Mouse (Mus musculus) cerebellum, adult 8-10 months (tissue): Measurements from ENCODE around the gene Arhgap17.

ENCODE experiments used
- DNase-seq: peaks from one replicate; pipeline ENCODE4 v3.0.0; 2022

Gene Arhgap17

DNA sequence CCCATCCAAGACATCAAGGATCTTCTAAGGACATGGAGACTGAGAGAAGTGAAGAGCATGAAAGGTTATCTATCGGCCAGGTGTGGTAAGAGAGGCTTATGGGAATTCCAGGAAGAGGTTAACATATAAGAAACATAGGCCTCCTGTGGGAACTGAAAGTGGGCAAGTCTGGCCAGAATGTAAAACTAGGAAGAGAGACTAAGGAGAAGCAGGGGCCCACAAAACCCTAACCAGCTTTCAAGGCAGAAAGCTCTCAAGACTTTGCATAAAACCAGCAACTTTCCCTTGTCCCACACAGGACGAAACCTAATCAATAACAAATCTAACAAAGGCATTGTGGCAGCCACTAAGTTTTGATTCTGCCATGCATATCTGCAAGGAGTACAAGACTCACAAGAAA is 1.5 kb downstream of the Arhgap17 start:
- no peak for DNase-seq

DNA sequence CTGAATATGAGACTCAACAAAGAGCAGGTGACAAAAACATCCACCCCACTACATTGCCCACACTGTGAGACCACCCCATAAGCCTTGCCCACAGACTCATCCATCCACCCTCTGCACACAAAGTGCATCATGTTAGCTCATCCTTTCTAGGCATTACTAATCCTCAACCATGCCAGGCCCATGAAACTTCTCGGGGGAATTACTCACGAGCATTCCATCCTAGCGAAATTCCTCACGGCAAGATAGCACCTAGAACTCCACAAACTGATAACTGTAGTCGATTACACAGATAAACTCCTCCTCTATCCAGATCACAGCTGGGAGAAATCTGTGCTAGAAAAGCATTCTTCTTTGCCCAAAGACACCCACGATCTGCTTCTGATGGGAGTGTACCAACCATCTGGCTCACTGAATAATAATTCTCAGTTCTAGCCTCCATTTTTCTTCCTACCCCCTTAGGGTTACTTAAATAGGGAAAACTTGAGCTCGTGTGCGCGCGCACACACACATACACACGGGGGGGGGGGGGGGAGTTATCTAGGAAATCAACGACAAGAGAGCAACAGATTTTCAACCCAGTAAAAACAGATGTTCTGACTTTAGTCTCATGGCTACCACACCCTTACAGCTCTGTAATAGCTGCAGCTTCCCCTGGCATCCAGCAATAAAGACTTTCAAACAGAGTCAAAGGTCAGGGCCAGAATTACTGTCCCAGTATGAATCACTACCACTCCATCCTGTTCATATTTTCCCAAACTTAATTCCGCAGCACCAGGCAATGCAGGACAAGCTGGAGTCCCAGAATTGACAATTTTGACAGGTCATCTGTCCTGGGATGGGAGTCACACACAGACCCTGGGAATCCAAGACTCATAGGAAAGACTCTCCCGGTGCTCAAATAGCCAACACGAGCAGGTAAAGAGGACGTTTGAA is 2.2 kb downstream of the Arhgap17 start:
- DNase-seq: no peak

DNA sequence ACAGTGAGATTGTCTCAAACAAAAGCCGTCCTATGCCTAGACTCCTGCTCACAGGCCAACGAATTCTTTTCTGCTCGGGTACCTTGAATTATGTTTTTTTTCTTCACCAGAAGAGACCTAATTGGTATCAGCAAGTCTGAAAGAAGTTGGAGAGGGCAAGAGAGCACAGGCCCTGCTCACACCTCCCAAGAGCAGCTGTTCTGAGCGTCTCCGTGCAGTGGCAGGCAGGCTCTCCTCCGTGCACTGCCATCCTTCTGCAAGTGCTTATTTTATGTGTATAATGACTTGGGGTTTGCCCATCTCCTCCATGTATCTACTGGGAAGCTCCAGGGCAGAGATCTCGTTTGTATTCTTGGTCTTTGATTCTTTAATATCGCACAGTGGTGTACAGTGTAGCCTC is 2.9 kb downstream of the Arhgap17 start:
- no peak for DNase-seq

DNA sequence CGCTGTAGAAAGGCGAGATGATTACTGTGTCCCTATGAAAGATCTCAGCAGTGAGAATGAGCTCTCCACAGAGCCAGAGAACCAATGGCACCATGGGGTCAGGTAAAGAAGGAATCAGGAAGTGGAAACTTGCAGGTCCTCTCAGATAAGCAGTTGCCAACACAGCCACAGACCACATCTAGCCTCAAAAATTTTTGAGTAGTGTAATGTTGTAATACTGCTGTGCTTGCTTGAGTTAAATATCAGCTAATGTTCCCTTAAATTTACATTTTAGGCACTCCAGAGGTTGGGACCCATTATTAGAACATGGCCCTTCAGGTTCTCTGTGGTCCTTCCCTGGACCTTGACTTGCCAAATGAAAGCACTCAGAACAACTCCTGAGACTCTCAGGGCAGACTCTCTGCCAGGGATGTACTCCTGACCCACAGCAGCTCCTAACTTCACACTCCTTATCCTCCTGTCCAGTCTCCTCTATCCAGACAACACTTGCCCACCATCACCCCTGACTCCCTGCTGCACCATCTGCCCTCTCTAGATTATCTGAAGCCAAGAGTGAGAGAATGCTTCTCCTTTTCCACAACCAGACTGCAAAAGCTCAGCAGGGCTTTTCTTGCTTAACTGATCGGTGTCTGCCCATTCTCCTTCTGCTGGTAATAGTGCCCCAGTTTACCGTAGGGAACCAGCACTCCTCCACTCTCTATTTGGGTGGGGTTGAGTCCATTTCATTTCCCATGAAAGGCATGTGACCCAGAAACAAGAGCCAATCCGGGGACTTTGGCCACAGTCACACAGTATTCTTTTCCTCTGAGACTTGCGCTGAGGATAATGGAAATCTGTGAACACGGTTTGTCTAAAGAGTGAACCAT is 3.6 kb downstream of the Arhgap17 start:
- no peak for DNase-seq

DNA sequence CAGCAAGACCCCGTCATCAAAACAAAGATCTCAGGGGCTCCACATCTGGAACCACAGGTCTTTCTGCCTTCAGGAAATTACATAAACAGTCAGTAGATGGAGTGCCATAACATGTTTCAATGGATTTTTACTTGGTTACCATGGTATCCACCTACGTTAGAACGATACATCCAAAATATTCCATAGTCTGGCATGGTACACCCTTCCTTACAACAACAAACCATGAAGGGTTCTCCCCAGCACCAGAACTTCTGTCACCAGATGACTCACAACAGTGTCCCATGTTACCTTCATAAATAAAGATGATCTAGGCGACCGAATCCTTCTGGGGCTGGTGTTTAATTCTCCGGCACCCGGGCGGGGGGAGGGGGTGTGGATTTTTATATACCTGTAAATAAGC is 5.7 kb downstream of the Arhgap17 start:
- no peak for DNase-seq

DNA sequence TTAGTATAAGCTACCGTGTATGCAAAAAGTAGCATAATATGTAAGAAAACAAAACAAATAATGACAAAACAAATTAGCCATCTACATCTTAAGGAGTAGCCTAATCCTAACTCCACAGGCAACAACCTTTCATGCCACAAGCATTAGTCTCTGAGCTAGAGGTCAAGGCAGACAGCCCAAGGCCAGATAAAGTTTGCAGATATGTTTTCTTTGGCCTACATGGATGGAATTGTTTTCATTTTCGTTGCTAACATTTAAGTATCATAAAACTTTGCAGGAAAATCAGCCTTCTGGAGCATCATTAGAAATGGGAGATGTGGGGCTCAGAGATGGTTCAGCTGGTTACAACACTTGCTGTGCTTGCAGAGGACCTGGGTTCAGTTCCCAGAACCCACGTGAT is 6.9 kb downstream of the Arhgap17 start:
- DNase-seq: no peak

DNA sequence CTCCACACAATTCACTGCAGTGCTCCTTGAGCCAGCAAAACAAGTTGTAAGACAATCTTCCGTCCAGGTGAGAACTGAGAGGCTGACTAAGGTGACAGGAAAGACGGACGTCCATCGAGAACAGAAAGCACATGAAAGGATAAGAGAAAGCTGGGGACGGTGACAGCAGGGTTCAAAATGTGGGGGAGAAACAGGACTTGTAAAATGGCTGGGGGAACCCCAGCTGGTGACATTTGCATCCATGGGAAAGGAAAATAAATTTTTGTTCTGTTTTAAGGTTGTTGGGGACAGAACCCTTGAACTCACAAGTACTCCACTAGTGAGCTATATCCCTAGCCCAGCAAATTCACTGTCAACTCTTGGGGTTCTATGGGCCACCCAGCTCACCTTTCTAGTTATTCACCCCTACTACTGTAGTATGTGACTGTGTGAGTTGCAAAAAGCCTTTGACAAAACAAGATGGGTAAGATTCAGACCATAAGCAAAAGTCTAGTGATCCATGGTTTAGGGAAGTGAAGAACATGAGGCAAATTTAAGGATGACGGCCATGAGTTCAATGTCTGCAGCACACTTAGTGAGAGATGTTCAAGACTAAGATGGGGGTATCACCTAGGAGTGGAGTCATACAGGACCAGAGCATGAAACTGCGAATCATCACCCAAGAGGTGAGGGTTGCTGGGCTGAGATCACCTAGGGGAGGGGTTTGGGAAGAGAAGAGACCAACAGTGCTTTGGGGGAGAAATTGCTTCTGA is 8.3 kb downstream of the Arhgap17 start:
- DNase-seq: no peak

DNA sequence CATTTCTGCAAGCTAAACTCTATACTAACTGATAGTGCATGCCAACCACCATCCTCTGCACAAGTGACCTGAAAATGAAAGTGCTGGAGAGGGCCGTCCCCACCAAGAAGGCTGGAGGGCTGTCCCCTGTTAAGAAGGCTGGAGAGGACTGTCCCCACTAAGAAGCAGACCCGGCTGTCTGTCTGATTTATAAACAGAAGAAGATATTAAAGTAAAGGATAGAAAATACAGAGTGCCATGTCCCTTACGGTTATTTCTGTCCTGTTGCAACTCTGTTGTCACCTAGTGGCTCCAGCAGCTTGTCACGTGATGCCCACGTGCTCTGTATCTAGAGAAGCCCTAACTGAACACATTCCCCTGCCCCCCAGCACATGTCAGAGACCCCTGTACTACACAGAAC is 9.5 kb downstream of the Arhgap17 start:
- no peak for DNase-seq

DNA sequence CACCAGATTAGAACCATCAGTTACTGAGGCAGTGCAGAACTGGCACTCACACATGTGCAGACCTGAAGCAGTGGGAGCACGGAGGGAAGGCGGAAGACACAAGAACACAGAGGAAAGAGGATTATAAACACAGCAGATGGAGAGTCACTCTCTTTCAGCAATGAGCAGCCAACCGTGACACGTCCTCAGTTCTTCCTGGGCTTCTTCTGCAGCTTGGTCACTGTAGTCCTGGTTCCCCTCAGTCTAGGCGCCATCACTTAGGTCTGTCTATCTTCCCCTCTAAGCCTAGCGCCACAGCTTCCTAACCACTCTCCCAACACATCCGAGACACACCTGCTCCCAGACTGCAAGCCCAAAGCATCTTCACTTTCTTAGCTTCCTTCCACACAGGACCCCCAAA is 10.6 kb downstream of the Arhgap17 start:
- peak; percentile 51 for DNase-seq

DNA sequence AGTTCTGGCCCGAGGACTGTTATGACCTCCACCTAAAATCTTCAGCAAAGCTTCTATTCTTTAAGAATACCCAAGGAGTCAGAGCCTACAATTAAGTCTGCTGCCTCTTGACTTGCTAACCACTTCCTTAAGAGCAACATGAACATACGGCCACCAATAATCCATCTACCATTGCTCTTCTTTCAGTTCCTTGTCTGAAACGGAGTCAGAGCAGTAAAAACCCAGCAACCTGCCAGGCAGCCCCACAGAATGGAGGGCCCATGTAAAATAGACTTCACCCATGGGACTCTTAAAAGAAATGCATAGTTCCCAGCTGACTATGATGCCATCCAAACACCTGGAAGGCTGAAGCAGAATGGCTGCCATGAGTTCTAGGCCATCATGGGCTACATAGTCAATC is 13.6 kb downstream of the Arhgap17 start:
- DNase-seq: no peak

DNA sequence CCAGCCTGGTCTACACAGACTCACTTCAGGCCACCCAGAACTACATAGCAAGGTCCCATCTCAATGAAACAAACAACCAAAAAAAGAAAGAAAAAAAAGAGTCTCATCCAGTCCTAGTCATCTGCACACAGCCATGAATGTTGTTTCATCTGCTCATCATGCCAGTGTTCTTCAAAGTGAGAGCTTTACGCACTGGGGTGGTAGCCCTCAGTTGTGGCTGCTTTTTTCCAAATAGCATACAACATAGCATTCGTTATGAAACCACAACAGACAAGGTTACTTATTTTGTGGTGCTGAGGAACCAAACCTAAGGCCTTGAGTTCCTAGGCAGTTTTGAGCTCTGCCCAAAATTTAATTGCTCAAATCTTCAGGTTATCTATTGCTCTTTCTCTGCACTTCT is 14.9 kb downstream of the Arhgap17 start:
- no peak for DNase-seq

DNA sequence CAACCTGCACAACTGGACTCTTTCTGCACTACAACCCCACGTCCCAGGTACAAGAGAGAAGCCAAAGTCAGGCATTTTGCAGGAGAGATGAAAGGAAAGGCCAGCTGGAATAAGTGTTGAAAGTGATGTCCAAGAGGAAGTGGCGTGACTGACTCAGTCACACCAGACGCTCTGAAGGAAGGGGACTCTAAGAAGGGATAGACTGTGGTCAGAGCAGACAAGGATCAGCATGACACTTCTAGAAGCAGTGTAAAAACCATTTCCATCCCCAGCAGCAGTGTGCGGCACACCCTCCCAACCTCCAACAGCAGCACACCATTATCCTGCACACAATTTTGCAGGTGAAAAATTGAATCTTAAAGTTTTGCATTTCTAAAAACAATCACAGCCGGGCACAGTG is 15.3 kb downstream of the Arhgap17 start:
- DNase-seq: no peak

DNA sequence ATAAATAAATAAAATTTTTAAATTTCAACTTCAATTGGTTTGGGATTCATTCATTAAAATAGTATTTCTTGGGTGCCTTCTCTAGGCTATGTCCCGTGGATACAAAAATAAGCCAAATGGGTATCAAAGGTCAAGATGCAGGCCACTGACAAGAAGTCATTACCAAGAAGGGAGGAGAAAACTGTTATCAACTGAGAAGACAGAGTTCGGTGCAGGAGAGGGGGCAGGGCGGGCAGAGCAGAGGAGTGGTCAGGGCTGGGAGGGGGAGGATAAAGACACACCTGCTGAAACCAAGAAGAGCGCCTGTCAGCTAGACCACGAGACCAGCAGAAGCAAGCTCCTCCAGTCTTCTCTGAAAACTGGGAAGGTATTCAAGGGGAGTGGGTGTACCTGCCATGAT is 15.8 kb downstream of the Arhgap17 start:
- DNase-seq: no peak

DNA sequence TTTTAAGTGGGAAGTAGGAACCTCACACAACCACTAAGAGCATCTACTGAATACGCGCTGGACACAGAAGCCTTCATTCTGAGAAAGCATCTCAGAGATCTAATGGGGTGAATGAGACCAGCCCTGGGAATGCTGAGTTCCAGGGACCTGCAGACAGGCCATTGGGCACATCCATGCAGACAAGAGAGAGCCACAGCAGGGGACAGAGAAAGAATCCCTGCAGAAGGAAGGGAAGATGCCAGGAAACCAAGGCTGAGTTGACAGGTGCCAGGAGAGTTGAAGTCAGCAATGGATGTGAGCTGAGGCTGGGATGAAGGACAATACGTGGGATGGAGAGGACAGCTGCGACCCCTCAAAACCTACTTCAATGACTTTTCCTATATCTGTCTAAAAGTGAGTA is 16.6 kb downstream of the Arhgap17 start:
- DNase-seq: no peak

DNA sequence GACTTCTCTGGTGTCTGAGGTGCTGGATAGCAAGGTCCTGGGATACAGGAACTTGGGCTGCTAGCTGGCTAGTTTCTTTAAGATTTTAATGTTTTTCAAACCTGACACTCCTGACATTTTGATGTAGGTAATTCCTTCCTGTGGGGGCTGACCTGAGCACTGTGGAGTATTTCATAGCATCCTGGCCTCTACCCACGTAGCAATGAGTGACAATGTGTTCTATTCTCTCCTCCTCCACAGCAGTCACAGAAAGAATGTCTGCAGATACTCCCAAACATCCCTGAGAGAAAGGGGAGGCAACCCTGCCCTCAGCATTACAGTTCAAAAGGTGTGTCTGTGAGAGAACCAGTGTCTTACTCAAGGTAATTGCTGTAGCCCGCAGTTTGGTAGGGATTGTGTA is 19.5 kb downstream of the Arhgap17 start:
- no peak for DNase-seq

DNA sequence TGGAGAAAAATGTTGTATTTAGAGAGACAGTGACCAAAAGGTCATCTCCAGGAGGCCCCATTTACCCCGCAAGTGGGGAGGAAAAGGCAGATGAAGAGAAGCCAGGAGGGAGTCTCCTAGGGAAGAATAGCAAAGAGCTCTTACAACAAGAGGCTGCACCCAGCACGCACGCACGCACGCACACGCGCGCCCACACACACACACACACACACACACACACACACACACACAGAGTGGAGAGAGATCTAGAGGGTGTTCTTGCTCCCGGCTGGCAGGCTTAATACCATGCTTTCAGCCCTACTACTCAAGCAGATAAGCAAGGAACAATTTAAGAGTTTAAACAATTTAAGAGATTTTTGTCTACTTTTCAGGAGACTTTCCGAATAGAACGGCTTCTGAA is 19.9 kb downstream of the Arhgap17 start:
- DNase-seq: no peak

DNA sequence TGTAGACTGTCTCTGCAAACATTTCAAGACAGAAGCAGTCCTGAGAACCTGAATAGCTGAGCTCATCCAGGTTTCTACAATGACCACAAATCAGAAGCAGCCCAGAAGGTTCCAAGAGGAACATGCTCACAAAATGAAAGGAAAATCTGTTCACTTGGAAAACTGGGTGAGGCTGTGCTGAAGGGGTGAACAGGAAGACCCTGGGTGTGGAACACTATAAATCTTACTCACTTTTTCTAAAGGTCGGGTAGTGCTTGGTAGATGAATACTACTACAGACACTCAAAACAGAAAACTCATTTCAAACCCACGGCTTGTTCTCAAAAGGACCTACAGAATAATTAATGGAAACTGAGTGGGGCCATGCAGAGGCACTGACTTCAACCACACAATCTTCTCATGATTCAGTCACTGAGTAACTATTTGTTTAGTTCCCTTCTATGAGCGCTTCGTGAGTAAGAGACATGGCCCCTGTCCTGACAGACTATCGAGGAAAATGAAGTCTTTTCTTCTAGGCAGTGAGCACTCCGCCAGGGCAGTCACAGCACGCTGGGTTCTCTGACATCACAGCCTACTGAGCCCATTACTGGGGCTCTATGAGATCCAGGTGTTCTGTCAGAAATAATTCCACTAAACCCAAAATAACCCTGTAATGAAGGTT is 23.0 kb downstream of the Arhgap17 start:
- no peak for DNase-seq

DNA sequence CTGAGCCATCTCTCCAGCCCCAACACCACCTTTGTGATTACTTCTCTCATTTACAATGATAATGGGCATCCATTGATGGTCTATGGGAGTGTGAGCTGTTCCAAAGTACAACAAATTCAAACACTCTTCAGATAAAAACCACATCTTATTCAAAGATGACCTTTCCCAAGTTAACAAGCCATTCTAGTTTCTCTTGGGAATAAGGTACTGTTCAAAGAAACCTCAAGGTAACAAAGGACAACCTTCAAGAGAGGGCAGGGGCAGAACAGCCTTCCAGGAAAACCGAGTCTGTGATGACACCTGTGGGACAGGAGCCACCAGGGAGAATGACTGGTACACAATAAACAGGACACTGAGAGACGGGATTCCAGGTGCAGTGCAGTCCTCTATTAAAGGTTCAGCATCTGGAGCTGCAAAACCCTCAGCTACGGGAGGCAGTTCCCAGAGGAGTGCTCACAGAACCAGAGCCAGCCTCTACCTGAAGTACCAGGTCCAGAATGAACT is 24.6 kb downstream of the Arhgap17 start:
- DNase-seq: no peak

DNA sequence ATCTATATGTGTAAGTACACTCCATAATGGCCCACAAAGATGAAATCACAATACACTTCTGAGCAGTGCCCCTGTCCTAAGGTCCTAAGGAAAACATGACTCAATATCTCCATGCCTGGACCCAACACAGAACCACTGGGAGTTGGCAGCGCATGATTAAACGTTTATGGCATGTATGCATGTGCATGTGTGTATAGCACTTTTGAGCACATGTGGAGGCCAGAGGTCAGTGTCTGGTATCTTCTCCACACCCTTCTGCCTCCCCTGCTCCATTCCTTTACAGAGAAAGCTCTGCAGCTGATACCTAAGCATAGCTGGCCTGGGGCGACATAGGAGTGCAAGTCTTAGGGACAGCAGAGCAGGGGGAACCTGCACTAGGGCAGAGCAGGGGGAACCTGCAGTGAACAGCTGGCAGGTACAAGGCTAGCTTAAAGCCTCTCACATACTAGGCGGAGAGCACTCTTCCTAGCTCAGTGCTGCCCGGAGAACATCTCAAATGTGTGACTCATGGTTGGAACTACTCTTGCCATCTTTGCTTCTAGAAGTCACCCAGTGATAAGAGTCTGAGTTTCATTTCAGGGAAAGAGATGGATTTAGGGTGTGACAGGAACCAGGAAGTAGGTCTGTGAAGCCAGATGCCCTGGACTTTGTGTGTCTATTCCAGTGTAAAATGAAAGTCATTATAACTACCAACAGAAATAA is 25.5 kb downstream of the Arhgap17 start:
- no peak for DNase-seq

DNA sequence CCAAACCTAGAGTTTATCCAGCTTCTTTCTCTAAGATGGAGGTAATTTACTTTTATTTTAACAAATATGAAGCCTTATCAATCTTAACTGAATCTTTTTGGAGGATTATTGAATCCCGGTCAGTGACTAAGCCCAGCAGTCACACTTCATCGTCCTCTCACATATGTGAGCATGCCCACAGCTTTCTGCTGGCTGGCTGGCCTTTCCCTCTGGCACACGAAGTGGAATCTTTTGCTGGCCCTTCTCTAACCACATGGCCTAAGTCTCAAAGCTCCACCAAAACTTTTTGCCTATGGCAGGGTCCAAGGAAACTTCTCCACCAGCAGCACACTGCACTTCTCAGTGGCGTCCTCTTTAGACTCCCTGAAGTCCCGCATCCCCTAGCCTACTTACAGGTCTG is 27.8 kb downstream of the Arhgap17 start:
- no peak for DNase-seq

DNA sequence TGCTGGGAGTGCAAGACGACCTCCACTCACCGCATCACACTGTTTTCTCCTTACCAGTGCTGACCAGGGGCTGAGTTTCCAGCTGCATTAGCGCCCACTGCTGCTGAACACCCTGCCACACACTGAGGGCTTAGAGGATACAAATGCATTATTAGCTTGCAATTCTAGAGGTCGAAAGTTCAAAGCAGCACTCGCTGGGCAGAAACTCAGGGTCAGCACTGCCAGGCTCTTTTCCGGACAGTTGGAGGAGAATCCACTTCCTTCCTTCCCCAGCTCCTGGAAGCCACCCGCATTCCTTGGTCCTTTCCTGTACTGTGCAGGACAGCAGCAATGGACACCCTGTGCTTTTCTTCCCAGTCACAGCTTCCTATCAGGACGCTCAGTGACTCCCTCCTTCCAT is 31.4 kb downstream of the Arhgap17 start:
- DNase-seq: no peak

DNA sequence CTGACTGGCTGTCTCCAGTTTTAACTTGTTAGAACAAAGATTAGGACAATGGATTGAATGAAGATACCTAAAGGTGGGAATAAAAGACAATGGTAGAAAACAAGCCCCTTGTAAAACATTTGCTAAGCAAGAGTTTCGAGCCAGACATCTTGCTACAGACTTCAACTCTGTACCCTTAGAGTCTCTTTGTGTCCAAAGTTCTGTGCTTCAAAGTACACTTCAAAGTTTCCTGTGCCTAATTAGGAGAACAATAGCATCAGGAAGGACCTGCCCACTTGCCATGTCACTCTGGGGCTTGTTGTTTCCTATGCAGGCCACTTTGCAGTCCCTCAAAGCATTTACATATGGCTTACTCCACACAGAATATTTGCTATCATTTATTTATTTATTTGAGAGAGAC is 33.4 kb downstream of the Arhgap17 start:
- DNase-seq: no peak
